Mouse (Mus musculus) CH12.LX (cell line): ENCODE results near the gene Zbtb6. TPM values are rescaled to one million over a fixed set of nuclear protein-coding genes. Genes with fewer than 3 reads are reported as not detected.

Experiments used
- DNase-seq: peaks from one replicate; pipeline ENCODE4 v3.0.0-alpha.2; 2013; ENCODE audit errors: extremely low read depth
- H3K27ac ChIP-seq: 2 replicates; pipeline ENCODE4 v1.5.1; 2012; ENCODE audit warnings: low read depth, mild to moderate bottlenecking, control low read depth, moderate library complexity; ENCODE audit not compliant: insufficient read depth
- H3K27me3 ChIP-seq: replicated peaks from 2 replicates; pipeline ENCODE3; 2012; ENCODE audit warnings: inconsistent platforms
- H3K36me3 ChIP-seq, 2 experiments: replicated peaks in 1 of 2; 2 replicates each; pipeline versions ENCODE3 to v1.6.1; 2012; ENCODE audit warnings: inconsistent platforms in 1 of 2, low read length in 1 of 2, mild to moderate bottlenecking in 1 of 2, mixed read lengths in 1 of 2, moderate library complexity in 1 of 2; ENCODE audit not compliant: control insufficient read depth in 1 of 2, insufficient read depth in 1 of 2
- H3K4me1 ChIP-seq, 2 experiments: 2 replicates each; pipeline ENCODE4 v1.6.1; 2012; ENCODE audit warnings: inconsistent platforms in 1 of 2, moderate library complexity in 1 of 2; ENCODE audit not compliant: insufficient read depth in 2 of 2, control insufficient read depth in 1 of 2
- H3K4me2 ChIP-seq: 2 replicates; pipeline ENCODE4 v1.6.1; 2012; ENCODE audit warnings: low read depth, mild to moderate bottlenecking, control low read depth; ENCODE audit not compliant: poor library complexity, insufficient read depth, severe bottlenecking
- H3K4me3 ChIP-seq, 3 experiments: fragments of 150-350 bp in 1 of 3; sonication (generic) in 1 of 3; replicated peaks in 1 of 3; 2 replicates each; pipeline versions ENCODE3 to v1.5.1; 2011 to 2012; ENCODE audit warnings: low read depth in 2 of 3, low read length in 2 of 3, mild to moderate bottlenecking in 2 of 3, moderate library complexity in 2 of 3, control low read depth in 1 of 3, improper control_type of control experiment in 1 of 3, inconsistent platforms in 1 of 3, mixed read lengths in 1 of 3; ENCODE audit not compliant: poor library complexity in 1 of 3
- H3K79me2 ChIP-seq: replicated peaks from 2 replicates; pipeline ENCODE4 v1.6.1; 2012; ENCODE audit warnings: mild to moderate bottlenecking, moderate library complexity; ENCODE audit not compliant: control insufficient read depth, poor library complexity, insufficient read depth, severe bottlenecking; ENCODE audit errors: extremely low read depth
- H3K9ac ChIP-seq: 2 replicates; pipeline ENCODE4 v1.6.1; 2012; ENCODE audit warnings: low read depth, mild to moderate bottlenecking, control low read depth, moderate library complexity; ENCODE audit not compliant: insufficient read depth
- H3K9me3 ChIP-seq: replicated peaks from 2 replicates; pipeline ENCODE3; 2012; ENCODE audit warnings: low read length, inconsistent platforms, mixed read lengths
- BHLHE40 ChIP-seq: IDR thresholded peaks from 2 replicates; pipeline ENCODE4 v1.6.1; 2011; ENCODE audit warnings: mild to moderate bottlenecking, low read depth, low read length, improper control_type of control experiment
- CHD1 ChIP-seq: IDR thresholded peaks from 2 replicates; pipeline ENCODE4 v1.6.1; 2012; ENCODE audit warnings: low read depth, low read length, improper control_type of control experiment, inconsistent platforms
- CHD2 ChIP-seq: IDR thresholded peaks from 2 replicates; pipeline ENCODE4 v1.6.1; 2011; ENCODE audit warnings: low read length, improper control_type of control experiment
- CTCF ChIP-seq, 2 experiments: IDR thresholded peaks in 1 of 2; conservative IDR thresholded peaks in 1 of 2; 2 replicates each; pipeline ENCODE4 v1.5.1; 2011 to 2012; ENCODE audit warnings: low read depth in 2 of 2, low read length in 2 of 2, improper control_type of control experiment in 1 of 2, inconsistent platforms in 1 of 2, mild to moderate bottlenecking in 1 of 2, moderate library complexity in 1 of 2
- EP300 ChIP-seq: IDR thresholded peaks from 2 replicates; pipeline ENCODE4 v1.6.1; 2011; ENCODE audit warnings: low read length, improper control_type of control experiment
- GABPA ChIP-seq: IDR thresholded peaks from 2 replicates; pipeline ENCODE4 v1.6.1; 2012; ENCODE audit warnings: low read depth, low read length, improper control_type of control experiment, inconsistent platforms; ENCODE audit not compliant: insufficient replicate concordance
- HCFC1 ChIP-seq: IDR thresholded peaks from 2 replicates; pipeline ENCODE4 v1.6.1; 2012; ENCODE audit warnings: low read depth, mild to moderate bottlenecking, inconsistent platforms, low read length, improper control_type of control experiment
- JUN ChIP-seq: IDR thresholded peaks from 2 replicates; pipeline ENCODE4 v1.6.1; 2011; ENCODE audit warnings: low read depth, mild to moderate bottlenecking, low read length, improper control_type of control experiment, moderate library complexity; ENCODE audit not compliant: insufficient read depth
- MAFK ChIP-seq: IDR thresholded peaks from 2 replicates; pipeline ENCODE4 v1.6.1; 2011; ENCODE audit warnings: low read length, improper control_type of control experiment; ENCODE audit not compliant: insufficient replicate concordance
- MAZ ChIP-seq: IDR thresholded peaks from 2 replicates; pipeline ENCODE4 v1.6.1; 2012; ENCODE audit warnings: low read depth, mild to moderate bottlenecking, inconsistent platforms, low read length, improper control_type of control experiment, moderate library complexity
- MEF2A ChIP-seq: IDR thresholded peaks from 2 replicates; pipeline ENCODE4 v1.6.1; 2014; ENCODE audit warnings: low read depth, mild to moderate bottlenecking, inconsistent platforms, low read length, improper control_type of control experiment, borderline replicate concordance
- MXI1 ChIP-seq: IDR thresholded peaks from 2 replicates; pipeline ENCODE4 v1.6.1; 2011; ENCODE audit warnings: mild to moderate bottlenecking, low read depth, low read length, improper control_type of control experiment
- MYC ChIP-seq: IDR thresholded peaks from 2 replicates; pipeline ENCODE4 v1.6.1; 2011; ENCODE audit warnings: low read depth, mild to moderate bottlenecking, improper control_type of control experiment, low read length
- NRF1 ChIP-seq: IDR thresholded peaks from 2 replicates; pipeline ENCODE4 v1.6.1; 2014; ENCODE audit warnings: low read depth, mild to moderate bottlenecking, inconsistent platforms, low read length, improper control_type of control experiment, moderate library complexity
- POLR2AphosphoS2 ChIP-seq: IDR thresholded peaks from 2 replicates; pipeline ENCODE4 v1.6.1; 2011; ENCODE audit warnings: low read depth, low read length, improper control_type of control experiment
- RAD21 ChIP-seq: IDR thresholded peaks from 2 replicates; pipeline ENCODE4 v1.6.1; 2011; ENCODE audit warnings: low read depth, mild to moderate bottlenecking, low read length, improper control_type of control experiment, moderate library complexity
- RCOR1 ChIP-seq: conservative IDR thresholded peaks from 2 replicates; pipeline ENCODE4 v1.6.1; 2012; ENCODE audit warnings: low read depth, mild to moderate bottlenecking, inconsistent platforms, low read length, improper control_type of control experiment
- SIN3A ChIP-seq: IDR thresholded peaks from 2 replicates; pipeline ENCODE4 v1.6.1; 2012; ENCODE audit warnings: low read length, improper control_type of control experiment, inconsistent platforms
- SMC3 ChIP-seq: IDR thresholded peaks from 2 replicates; pipeline ENCODE4 v1.6.1; 2011; ENCODE audit warnings: low read depth, low read length, improper control_type of control experiment
- TBP ChIP-seq: conservative IDR thresholded peaks from 2 replicates; pipeline ENCODE4 v1.6.1; 2011; ENCODE audit warnings: low read depth, low read length, improper control_type of control experiment
- TCF12 ChIP-seq: IDR thresholded peaks from 2 replicates; pipeline ENCODE4 v1.6.1; 2014; ENCODE audit warnings: low read depth, mild to moderate bottlenecking, inconsistent platforms, low read length, improper control_type of control experiment
- UBTF ChIP-seq: IDR thresholded peaks from 2 replicates; pipeline ENCODE4 v1.6.1; 2012; ENCODE audit warnings: low read depth, mild to moderate bottlenecking, inconsistent platforms, low read length, improper control_type of control experiment, moderate library complexity
- USF1 ChIP-seq: IDR thresholded peaks from 2 replicates; pipeline ENCODE4 v1.6.1; 2014; ENCODE audit warnings: low read depth, mild to moderate bottlenecking, inconsistent platforms, low read length, improper control_type of control experiment
- ZKSCAN1 ChIP-seq: IDR thresholded peaks from 2 replicates; pipeline ENCODE4 v1.6.1; 2012; ENCODE audit warnings: low read depth, inconsistent platforms, low read length, improper control_type of control experiment, borderline replicate concordance
- ZMIZ1 ChIP-seq: IDR thresholded peaks from 2 replicates; pipeline ENCODE4 v1.6.1; 2012; ENCODE audit warnings: low read depth, mild to moderate bottlenecking, inconsistent platforms, low read length, improper control_type of control experiment
- dilution Hi-C: fragments of 300-500 bp; cut with MboI; formaldehyde crosslinking; loops from 2 replicates; pipeline ENCODE4 v1.14.3; 2020; ENCODE audit warnings: low sequenced_read_pairs; ENCODE audit not compliant: extremely low pct_unique_long_range_greater_than_20kb, extremely low pct_ligation_motif_present
- in situ Hi-C: fragments of 300-500 bp; cut with MboI; formaldehyde crosslinking; loops from 3 replicates; pipeline ENCODE4 v1.14.3; 2019; ENCODE audit warnings: low sequenced_read_pairs, low pct_ligation_motif_present, low pct_unique_long_range_greater_than_20kb, mixed read lengths
- polyA plus RNA-seq: library from polyadenylated mRNA; unstranded; fragments of >175 nt; gene quantifications from 2 replicates; pipeline ENCODE4 v1.2.1, GENCODE M21; 2012; ENCODE audit warnings: low read depth; ENCODE audit not compliant: insufficient read length
- total RNA-seq, 2 experiments: library from RNA; depleted of rRNA; stranded (reverse); fragments of 300-350 nt in 1 of 2; fragments of >200 nt in 1 of 2; gene quantifications; 2 replicates each; pipeline ENCODE4 v1.2.3; 2012 to 2014

Gene Zbtb6
- total and polyA plus RNA-seq, 3 experiments: 6.7 to 23.3 (median 9.2) TPM

DNA sequence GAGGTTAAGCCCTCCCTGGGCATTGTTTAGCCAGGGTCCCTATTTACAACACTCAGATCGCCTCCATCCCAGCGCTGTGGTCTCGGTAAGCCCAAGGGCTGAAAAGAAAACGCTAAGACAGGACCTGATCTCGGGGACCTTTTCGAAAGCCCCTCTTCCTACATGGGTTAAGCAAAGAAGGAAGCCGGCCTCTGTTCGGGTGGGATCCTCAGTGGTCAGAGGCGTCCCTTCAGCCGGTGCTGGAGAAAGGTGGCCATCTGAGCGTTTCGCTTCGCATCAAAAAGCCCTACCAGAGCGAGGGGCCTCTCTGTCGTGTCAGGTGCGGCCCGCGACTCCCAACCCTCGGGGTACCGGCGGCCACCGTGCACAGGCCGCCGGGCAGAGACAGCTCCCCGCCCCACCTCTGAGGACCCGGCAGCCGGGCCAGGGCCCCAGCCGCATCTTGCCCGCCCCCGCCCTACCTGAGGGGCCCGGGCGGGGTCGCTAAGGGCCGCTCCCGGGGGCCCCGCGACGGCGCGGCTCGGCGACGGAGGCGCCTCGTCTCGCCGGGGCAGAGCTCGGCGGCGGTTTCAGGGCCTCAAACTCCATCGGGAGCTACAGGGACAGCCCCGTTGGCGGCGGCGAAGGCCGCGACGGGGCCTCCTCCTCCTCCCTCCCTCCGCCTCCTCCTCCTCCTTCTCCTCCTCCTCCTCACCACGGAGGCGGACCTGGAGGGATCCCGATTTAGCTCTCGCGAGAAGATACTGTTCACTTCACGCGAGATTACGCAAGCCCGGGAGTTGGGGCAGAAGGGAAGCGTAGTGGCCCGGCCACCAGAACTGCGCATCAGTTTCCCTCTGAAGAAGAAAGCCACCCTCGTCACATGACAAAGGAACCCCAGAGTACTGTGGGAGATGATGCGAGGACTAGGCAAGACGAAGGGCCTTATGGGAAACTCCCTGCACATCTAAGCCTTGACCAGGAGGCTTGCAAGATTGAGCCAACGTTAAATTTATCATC is 20.4 kb downstream of the Zbtb6 start, which contains the start of gene Rc3h2 (continued):
- no peak for TF ChIP-seq ZKSCAN1
- TF ChIP-seq JUN: no peak
- TF ChIP-seq MAZ: peak; percentile 85
- TF ChIP-seq HCFC1: peak; percentile 79
- peak; percentile 99 for TF ChIP-seq CHD2
- no peak for TF ChIP-seq MAFK
- no peak for TF ChIP-seq POLR2AphosphoS2
- peak; percentile 68 for TF ChIP-seq NRF1
- TF ChIP-seq MEF2A: peak; percentile 74; the same call in 1 of the 2 replicates
- peak; percentile 86 for TF ChIP-seq USF1
- no peak for TF ChIP-seq CHD1
- TF ChIP-seq, all 38 proteins: peak for 21

DNA sequence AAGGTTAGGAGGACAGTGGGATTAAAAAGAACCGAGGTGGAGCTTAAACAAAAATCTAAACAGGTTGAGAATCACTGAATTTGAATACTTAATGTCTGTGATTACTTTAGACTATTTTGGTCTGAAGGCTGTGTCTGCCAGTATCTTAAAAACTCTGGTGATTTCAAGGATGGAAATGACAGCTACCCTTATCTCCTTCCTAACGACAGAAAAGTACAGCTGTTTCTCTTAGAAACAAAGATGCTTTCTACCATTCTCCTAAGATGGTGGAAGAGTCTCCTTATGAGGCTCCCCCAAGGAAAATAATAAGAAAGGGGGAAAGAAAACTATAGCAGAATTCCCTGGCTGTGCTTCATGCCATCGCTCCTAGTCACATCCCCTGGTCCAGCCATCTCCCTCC is 21.1 kb downstream of the Zbtb6 start:
- H3K36me3 ChIP-seq: peaks cover 0 to 6% of the 10 kb centered on the region in 2 experiments
- H3K27ac ChIP-seq: peak overlapping the region; percentile 95
- in situ Hi-C loops: no loop called here
- H3K4me3 ChIP-seq: peak overlapping the region; percentile 68 to 88 (median 81)
- dilution Hi-C loops: no loop called here
- peaks cover 0 to 32% of the 10 kb centered on the region in 2 experiments; a peak in 2 of 4 replicates for H3K4me1 ChIP-seq
- TF ChIP-seq SIN3A (0 out of 2 replicates have a peak, but pooled peaks have one; percentile 19), BHLHE40 (no peak), MXI1 (no peak), HCFC1 (no peak), SMC3 (no peak), JUN (no peak), CHD2 (no peak)
- peak overlapping the region; percentile 98 for H3K9ac ChIP-seq
- no peaks in the 10 kb centered on the region for H3K9me3 ChIP-seq
- H3K79me2 ChIP-seq: peaks cover 26% of the 10 kb centered on the region
- no peaks in the 10 kb centered on the region for H3K27me3 ChIP-seq
- no peak for DNase-seq
- H3K4me2 ChIP-seq: peak overlapping the region; percentile 33

DNA sequence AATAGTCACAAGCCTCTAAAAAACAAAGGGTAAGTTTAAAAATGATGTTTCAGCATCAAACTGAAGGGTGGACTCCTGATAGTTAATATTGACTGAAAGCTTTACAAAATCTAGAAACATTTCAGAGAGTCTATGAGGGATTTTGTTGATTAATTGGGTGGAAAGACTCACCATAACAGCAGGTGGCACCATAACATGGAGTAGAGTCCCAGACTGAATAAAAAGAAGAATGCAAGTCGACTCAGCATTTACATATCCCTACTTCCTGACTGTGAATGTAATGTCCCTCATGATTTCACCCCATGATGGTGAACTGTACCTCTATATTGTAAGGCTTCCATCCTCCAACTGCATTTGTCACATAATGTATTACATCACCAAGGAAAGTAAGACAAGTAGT is 47.4 kb downstream of the Zbtb6 start:
- no peaks in the 10 kb centered on the region for H3K79me2 ChIP-seq
- dilution Hi-C loops (no loop called here), in situ Hi-C loops (no loop called here)
- TF ChIP-seq SMC3: peak; percentile 46
- TF ChIP-seq TCF12: no peak
- TF ChIP-seq CTCF (conservative IDR thresholded peaks at IDR 0.05 in 1 of 2, IDR thresholded peaks at IDR 0.05 in 1 of 2; ENCODE audit: low read depth in 2 of 2, low read length in 2 of 2): peak in 1 of 2 experiments; percentile 58; a peak in 2 of 4 replicates
- TF ChIP-seq SIN3A: no peak
- no peak for TF ChIP-seq ZKSCAN1
- no peak for TF ChIP-seq GABPA
- TF ChIP-seq ZMIZ1: no peak
- peak; percentile 59; the same call in 1 of the 2 replicates for TF ChIP-seq MAFK
- no peak for TF ChIP-seq EP300
- TF ChIP-seq HCFC1: no peak
- TF ChIP-seq CHD1: no peak
- no peak for TF ChIP-seq TBP
- peak; percentile 49 for TF ChIP-seq RAD21
- TF ChIP-seq UBTF: no peak
- TF ChIP-seq MYC: no peak
- no peak for TF ChIP-seq NRF1
- TF ChIP-seq USF1: no peak
- TF ChIP-seq RCOR1: no peak

More for the DNA sequence above, 47.4 kb downstream of the Zbtb6 start:
- no peak overlapping the region for H3K4me2 ChIP-seq
- no peaks in the 10 kb centered on the region for H3K27me3 ChIP-seq
- H3K4me1 ChIP-seq: peaks cover 0 to 14% of the 10 kb centered on the region in 2 experiments; a peak in 1 of 4 replicates
- H3K4me3 ChIP-seq: no peak overlapping the region
- peak; percentile 24 for DNase-seq
- H3K9me3 ChIP-seq: no peaks in the 10 kb centered on the region
- no peak overlapping the region for H3K9ac ChIP-seq
- H3K36me3 ChIP-seq: peaks cover 16 to 45% of the 10 kb centered on the region in 2 experiments
- H3K27ac ChIP-seq: no peak overlapping the region
